Mouse (Mus musculus) right cerebral cortex, postnatal 36 days (tissue): ENCODE measurements around the gene Olfr512.

Source experiments
- DNase-seq, 2 experiments: peaks; one replicate each; pipeline ENCODE4 v3.0.0; 2022; ENCODE audit warnings: low spot score in 2 of 2, mixed read lengths in 1 of 2

Gene Olfr512

DNA sequence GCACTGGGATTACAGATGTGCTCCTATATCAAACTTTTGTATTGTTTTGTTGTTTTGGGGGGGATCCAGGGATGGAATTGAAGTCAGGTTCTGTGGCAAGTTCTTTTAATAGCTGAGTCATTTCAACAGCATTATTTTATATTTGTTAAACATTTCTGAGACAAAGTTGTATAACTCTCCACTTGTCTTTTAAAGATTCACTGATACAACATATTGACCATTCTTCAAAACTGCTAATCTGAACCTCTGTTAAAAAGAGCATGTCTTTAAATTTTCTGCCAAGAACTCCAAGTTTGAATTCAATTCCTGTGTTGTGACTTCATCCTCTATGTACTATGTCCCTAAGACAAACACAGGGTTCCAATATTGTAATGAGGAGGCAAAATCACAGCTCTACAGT is at the start of gene Olfr512:
TSS of gene Olfr512 (plus strand) at position 301 of the 400 bp plus-strand sequence.
- no peak for DNase-seq

GRCm38 (mm10) chr7:108666118-108666517 is 47.0 kb upstream of the Olfr512 start, which contains the start of gene Olfr510:
Gene Olfr510 (plus strand): TSS chr7:108666418.
- DNase-seq: no peak

GRCm38 (mm10) chr7:108671058-108671457 is 42.1 kb upstream of the Olfr512 start:
- no peak for DNase-seq

GRCm38 (mm10) chr7:108678886-108679285 is 34.2 kb upstream of the Olfr512 start:
- no peak for DNase-seq

GRCm38 (mm10) chr7:108750673-108751072 is 37.6 kb downstream of the Olfr512 start, which contains the start of gene Olfr513:
Gene Olfr513 (plus strand): TSS chr7:108750973.
- no peak for DNase-seq

GRCm38 (mm10) chr7:108760411-108760810 is 47.3 kb downstream of the Olfr512 start:
- no peak for DNase-seq
